Mouse (Mus musculus) CH12.LX (cell line): ENCODE data around the gene Tmem54.

Experiments
- CTCF ChIP-seq, 2 experiments: IDR thresholded peaks in 1 of 2; conservative IDR thresholded peaks in 1 of 2; 2 replicates each; pipeline ENCODE4 v1.5.1; 2011 to 2012; ENCODE audit warnings: low read depth in 2 of 2, low read length in 2 of 2, improper control_type of control experiment in 1 of 2, inconsistent platforms in 1 of 2, mild to moderate bottlenecking in 1 of 2, moderate library complexity in 1 of 2
- EP300 ChIP-seq: IDR thresholded peaks from 2 replicates; pipeline ENCODE4 v1.6.1; 2011; ENCODE audit warnings: low read length, improper control_type of control experiment
- HCFC1 ChIP-seq: IDR thresholded peaks from 2 replicates; pipeline ENCODE4 v1.6.1; 2012; ENCODE audit warnings: low read depth, mild to moderate bottlenecking, inconsistent platforms, low read length, improper control_type of control experiment
- JUN ChIP-seq: IDR thresholded peaks from 2 replicates; pipeline ENCODE4 v1.6.1; 2011; ENCODE audit warnings: low read depth, mild to moderate bottlenecking, low read length, improper control_type of control experiment, moderate library complexity; ENCODE audit not compliant: insufficient read depth
- KAT2A ChIP-seq: IDR thresholded peaks from 2 replicates; pipeline ENCODE4 v1.6.1; 2012; ENCODE audit warnings: low read length, improper control_type of control experiment, inconsistent platforms; ENCODE audit not compliant: insufficient replicate concordance
- MAX ChIP-seq: IDR thresholded peaks from 2 replicates; pipeline ENCODE4 v1.6.1; 2011; ENCODE audit warnings: low read length, improper control_type of control experiment
- POLR2A ChIP-seq: IDR thresholded peaks from 2 replicates; pipeline ENCODE4 v1.6.1; 2011; ENCODE audit warnings: low read depth, mild to moderate bottlenecking, improper control_type of control experiment, low read length
- TCF12 ChIP-seq: IDR thresholded peaks from 2 replicates; pipeline ENCODE4 v1.6.1; 2014; ENCODE audit warnings: low read depth, mild to moderate bottlenecking, inconsistent platforms, low read length, improper control_type of control experiment
- ZC3H11A ChIP-seq: IDR thresholded peaks from 2 replicates; pipeline ENCODE4 v1.6.1; 2012; ENCODE audit warnings: low read depth, mild to moderate bottlenecking, inconsistent platforms, low read length, improper control_type of control experiment

DNA sequence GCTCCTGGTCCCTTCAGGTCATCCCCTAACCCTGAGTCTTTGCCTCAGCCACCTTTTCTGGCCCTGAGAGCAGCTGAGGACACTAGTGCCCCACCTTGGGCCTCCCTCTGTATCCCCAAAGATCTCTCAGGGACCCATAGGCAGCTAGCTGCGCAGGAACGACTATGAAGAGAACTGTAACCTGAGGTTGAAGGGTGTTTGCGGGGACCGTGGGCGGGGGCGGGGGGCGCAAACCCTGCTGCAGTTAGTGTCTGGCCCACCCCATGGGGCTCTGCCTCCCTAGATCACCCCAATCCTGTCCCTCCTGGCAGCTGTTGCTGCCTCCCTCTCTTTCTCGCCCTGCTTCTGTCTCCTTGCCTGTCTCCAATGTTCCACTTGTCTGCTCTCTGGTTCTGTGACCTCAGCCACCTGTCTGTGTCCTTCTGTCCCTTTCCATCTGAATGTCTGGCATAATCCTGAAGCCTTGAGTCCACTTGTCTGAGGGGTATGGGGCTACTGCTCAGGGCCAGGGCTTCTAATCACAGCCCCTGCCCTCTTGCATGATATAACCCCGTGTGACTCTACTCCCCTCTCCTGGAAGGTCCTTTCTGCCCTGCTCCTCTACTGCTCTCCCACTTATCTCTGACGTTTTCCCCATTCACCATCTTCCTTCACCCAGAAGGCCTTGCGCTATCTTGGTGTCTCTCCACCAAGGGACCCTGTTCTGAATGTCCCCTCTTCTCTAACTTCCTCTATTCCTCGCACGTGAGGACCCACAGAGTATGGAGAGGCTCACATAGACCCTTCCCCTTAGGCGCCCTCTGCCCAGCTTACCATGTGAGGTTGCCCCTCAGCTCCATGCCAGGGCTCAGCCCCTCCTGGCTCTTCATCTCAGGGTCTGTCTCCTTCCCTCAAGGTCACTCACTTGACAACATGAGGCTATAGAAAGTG, 32.3 kb downstream of the Tmem54 start:
- TF ChIP-seq EP300 (no peak), TCF12 (no peak), KAT2A (no peak), HCFC1 (no peak), POLR2A (no peak), JUN (no peak), MAX (no peak), ZC3H11A (no peak), CTCF (conservative IDR thresholded peaks at IDR 0.05 in 1 of 2, IDR thresholded peaks at IDR 0.05 in 1 of 2; ENCODE audit: low read depth in 2 of 2, low read length in 2 of 2) (no peak)
